Mouse (Mus musculus): ENCODE results near the gene Tssk2.

The Tssk2 gene

DNA sequence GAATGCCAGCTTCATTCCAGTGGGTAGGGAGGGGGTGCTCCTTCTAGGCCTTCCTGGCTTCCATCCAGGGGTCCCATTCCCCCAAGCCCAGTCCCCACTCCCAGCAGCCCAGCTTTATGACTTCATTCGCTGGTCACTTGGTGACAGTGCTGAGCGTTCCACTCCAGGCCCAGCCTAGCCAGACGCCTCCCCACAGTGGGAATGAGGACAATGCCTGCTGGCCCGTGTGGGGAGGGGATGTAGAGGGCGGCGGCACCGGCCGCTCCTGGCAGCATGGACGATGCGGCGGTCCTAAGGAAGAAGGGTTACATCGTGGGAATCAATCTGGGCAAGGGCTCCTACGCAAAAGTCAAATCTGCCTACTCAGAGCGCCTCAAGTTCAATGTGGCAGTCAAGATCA is at the start of gene Tssk2, which contains the start of gene Dgcr2:
Gene Tssk2 (plus strand): TSS at position 176 of the 400 bp plus-strand sequence.
Gene Dgcr2 (minus strand): TSS at position 101 of the 400 bp plus-strand sequence.
- no peak for DNase-seq (ENCODE audit: low read depth)

DNA sequence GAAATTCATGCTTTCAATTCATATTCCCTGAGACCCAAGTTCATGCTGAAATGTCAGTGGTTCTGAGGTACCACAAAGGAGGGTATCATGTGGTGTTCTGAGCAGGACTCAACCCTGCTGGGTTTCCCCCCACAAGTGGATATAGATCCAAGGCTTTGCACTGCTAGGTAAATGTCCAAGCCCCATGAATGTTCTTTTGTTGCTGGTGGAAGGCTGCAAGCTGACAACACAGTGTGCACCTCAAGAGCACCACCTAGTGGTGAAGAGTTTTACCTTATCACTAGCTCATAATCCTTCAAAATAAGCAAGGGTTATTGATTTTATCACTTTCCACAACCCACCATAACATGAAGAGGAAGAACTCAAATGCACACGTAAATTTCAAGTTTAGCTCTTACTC is 49.5 kb upstream of the Tssk2 start:
- peak; percentile 12 for DNase-seq (ENCODE audit: low read depth)

DNA sequence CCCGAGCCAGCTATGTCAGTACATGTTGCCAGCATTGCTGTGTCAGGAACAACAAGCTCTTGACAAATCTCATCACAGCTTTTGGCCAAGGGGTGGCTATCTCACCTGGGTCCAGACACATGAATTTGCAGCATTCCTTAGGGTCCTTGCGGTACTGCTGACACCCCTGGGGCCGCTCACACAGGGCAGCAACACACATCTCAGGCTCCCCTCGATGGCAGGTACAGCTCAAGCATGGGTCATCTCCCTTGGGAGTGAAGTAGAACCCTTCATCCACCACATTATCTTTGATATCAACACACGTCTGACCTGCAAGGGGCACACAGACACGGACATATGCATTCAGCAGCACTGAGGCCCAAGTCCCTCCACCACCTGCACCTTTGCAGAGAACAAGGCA is 49.0 kb upstream of the Tssk2 start:
- DNase-seq (ENCODE audit: low read depth) = no peak

DNA sequence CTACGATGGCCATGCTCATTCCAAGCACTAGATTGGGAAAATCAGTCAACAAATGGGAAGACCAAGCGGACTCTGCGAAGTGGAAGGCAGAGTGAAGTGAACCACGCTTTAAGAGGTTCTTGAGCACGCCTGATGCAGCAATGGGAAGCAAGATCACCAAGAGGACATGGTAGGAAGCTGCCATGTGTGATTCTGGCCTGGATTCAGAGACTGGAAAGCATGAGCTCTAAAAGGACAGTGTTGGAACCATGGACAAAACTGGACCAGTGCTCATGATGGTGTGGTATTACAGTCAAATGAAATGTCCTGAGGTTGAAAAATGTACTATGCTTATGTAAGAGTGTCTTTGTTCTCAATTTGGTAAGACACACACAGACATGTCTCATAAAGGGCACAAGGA is 47.1 kb upstream of the Tssk2 start:
- no peak for DNase-seq (ENCODE audit: low read depth)

DNA sequence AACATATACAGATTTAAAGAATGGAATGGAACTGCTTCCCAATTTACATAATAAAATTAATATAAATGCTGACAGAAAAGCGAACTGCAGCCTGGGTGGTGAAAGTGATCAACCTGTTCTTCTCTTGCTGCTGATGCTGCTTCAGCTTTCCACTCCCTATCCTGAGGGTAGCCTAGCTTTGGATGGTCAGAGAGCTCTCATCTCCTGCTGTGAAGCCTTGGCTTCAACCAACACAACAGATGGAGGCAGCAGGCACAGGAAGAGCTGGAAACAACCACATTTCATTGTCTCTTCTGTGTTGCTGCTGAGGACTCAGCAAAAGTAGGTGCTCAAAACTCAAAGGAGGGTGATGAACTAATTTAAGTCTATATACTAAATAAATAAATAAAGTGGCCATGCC is 46.6 kb upstream of the Tssk2 start:
- DNase-seq (ENCODE audit: low read depth) = no peak

DNA sequence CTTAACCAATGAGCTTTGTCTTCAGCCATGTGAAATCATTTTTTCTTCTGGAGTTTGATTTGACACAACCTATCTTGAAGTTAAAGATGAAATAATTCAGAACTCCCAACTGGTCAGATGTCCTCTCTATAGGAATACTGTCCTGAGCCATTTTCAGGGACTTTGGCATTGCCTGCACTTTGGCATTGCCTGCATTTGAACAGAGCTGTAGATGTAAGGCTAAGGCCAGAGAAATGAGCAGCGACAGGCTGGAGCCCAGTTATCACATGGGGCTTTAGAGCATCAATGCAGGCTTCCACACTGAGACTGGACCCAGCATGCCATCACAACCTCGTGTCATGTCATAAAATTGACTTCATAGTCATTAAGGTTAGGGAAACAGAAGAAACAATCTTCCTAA is 45.2 kb upstream of the Tssk2 start:
- no peak for DNase-seq (ENCODE audit: low read depth)

DNA sequence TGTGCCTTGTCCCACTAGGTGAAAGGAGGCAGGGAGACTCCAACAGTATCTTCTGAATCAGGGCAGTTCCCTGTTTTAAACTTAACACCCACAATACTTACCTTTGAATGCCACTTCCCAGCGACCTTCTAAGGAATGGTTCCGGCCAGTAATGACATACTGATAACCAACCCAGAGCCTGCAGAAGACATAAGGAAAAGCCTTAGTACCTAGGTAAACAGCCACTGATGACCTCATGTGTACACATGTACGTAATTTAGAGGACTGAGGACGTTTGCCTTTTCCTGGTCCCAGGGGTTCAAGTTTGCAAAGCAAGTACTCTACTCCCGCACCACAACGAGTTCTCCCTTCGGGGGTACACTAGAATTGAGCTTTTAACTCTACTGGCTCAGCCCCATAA is 41.3 kb upstream of the Tssk2 start:
- no peak for DNase-seq (ENCODE audit: low read depth)

DNA sequence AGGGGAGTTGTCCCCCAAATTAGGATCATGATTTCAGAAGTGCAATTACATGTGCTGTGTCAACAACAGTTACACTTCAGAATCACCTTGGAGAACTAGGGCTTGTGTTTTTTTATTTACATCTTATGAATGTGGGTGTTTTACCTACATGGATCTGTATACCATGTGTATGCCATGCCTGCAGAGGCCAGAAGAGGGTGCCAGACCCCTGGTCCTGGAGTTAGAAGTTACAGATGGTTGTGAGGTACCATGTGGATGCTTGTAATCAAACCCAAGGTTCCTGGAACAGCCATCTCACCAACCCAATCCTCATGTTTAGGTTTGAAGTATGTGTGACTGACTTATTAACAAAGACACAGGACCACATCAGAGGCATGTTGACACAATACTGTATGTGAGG is 39.8 kb upstream of the Tssk2 start:
- DNase-seq (ENCODE audit: low read depth) = no peak

DNA sequence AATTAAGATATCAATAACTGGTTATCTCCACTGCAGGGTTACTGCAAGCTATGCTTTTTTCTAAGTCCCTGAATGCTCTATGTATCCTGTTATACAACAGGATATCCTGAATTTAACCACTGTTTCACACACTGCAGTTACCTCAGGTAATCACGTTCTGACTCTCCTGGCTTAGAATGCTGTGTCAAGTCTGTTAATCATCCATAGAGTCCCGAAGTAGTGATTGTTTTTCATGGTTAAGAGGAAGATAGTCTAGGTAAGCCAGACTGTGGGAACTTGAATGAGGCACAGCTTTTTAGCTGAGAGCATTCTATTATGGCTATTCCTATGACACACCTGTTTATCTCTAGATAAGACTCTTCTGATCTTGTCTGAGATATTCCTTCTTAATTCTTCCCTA is 33.1 kb upstream of the Tssk2 start:
- DNase-seq (ENCODE audit: low read depth) = no peak

DNA sequence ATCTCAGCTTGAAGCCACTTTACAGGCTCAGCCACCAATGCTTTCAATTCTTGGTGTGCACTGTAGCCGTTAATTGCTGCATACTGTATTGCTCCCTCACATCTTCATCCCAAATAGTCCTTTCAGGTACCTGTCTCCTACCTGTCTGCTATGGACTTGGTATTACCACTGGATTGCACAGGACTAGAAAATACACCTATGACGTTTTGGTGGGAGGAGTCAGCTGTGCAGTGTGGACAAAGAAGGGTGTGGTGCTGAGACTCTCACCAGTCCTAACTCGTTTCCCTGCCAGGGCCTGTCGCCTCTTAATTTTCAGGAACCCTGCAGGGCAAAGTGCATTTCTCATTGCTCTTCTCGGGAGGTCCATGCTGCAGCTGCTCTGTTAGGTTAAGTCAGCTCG is 32.7 kb upstream of the Tssk2 start:
- no peak for DNase-seq (ENCODE audit: low read depth)

DNA sequence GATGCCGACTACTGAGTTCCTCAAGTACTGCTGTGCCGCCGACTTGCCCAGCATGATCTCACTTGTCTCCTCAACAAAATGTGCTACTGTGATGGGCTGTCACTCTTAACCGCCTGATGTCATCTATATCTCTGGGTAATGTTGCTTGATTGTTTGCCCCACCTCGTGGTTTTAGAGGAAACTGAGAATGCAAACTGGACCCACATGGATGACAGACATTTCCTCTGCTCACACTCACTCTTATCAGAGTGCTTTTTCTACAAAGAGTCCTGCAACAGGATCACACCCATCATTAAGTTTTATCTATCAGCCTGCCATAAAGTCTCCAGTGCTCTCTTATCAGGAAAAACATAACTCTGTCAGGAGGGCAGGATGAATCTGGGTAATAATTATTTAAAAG is 27.2 kb upstream of the Tssk2 start:
- no peak for DNase-seq (ENCODE audit: low read depth)

DNA sequence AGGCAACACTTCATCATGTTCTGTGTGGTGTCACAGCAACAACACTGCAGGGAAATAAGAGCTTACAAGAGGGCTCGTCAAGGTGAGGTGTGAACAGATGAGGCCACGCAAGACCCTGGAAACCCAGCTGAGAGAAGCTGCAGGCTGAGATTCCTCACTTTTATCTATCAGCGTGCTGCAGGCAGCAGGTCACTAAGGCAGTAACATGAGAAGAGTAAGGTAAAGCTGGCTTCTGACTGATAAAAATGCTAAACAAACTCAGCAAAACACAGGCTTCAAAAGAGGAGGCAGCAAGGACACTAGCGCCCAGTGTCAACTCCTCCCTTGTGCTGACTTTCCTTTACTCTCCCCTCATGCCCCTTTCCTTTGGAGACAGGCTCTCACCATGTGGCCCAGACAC is 25.4 kb upstream of the Tssk2 start:
- no peak for DNase-seq (ENCODE audit: low read depth)

DNA sequence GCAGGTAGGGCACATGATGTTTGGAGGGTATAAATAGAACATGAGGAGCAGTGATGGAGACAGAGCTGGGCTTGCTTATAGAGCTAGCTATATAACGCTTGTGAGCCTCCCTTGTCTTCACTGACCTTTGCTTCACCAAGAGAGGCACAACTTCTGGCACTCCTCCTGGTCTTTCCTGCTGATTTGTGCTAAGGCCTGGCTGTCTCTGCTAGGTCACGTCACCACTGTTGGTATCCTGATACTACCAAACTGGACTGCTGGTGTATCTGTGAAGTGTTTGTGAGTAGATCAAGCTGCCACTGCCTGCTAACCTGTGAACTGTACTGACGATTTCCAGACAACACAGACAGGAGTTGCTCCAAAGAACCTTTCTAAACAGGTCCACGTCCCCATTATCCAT is 23.3 kb upstream of the Tssk2 start:
- DNase-seq (ENCODE audit: low read depth) = no peak

DNA sequence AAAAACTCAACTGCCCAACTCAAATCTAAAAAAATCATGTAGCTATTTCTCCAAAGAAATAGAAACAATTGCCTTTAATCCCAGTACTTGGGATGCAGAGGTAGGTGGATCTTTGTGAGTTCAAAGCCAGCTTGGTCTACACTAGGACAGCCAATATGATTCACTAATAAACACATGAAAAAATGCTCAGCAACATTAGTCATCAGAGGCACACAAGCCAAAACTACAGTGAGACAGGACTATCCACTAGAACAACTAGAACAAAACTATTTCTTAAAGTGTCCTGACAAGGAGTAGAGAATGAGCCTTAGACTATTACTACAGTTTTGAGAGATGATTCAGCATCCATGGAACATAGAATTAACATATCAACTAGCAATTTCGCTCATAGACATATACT is 22.3 kb upstream of the Tssk2 start:
- DNase-seq (ENCODE audit: low read depth) = no peak

DNA sequence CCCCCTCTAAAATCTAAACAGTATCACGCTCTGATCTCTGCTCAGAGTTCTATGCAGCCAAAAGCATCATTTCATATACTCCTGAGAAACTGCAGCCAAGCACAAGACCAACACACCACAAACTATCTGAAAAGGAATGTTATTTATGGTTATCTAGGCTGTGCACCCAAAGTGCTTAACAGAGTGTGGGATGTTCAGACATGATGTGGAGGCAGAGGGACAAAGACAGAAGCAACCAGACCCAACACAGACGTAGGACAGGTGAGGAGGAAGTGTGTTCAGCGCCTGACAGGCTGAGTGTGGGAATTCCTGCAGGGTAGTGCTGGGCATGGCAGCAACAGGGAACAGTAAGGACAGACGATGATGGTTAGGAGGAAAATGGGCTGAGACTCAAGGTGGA is 18.9 kb upstream of the Tssk2 start:
- no peak for DNase-seq (ENCODE audit: low read depth)

DNA sequence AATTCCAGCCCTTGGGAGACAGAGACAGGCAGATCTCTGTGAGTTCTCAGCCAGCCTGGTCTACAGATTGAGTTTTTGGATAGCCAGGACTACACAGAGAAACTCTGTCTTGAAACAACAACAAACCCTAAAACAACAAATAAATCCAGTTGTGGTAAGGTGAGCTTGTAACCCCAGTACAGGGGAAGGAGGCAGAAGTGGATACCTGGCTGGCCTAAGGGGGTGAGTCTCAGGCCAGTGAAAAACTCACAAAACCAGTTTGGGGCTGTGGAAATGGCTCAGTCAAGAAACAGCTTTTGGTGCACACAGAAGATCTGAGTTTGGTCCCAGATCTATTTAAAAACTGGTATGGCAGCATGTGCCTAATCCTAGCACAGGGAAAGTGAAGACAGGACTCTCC is 16.2 kb upstream of the Tssk2 start:
- no peak for DNase-seq (ENCODE audit: low read depth)

DNA sequence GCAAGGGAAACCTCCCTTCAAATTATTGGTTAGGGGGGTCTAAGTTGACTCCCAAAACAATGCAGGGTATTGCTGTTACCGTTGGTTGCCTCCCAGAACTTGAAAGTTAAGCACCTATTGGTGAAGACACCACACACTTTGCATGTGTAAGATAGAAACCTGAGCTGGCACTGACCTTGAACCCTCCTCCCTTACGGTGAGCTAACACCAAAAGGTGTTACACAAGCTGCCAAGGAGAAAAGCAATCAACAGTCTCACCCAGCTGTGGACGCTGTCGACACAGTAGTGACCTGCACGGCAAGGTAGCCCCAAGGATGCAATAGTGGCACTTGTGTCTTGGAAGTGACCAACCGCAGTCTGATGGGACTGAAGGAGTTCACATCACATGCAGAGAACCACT is 14.3 kb upstream of the Tssk2 start:
- no peak for DNase-seq (ENCODE audit: low read depth)

DNA sequence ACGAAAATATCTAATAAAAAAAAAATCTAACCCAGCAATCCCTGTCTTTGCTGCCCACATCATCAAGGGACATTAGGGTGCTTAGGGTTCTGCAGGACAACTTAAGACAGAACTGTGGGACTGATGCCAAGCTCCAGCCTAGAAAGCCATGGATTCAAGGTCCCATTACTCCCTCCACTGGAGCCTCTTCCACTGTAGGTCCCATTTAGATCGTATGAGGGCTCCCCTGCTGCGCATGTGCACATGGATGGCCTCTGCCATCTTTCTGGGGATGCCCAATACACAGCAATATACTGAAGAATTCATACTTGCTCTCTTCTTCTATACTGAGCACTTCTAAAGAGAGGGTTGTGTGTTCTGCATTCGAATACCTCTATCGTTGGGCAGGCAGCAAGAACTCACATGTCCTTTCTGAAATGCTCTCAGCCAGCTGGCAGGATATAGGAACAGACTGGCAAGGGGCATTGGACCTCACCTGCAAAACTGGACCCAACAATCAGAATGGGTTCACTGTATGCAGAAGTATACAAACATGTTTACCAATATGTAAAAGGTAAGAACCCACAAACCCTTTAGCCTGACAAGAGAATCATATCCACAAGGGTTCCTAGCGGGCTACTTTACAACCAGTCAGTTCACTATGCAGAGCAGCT is 8.6 kb upstream of the Tssk2 start:
- no peak for DNase-seq (ENCODE audit: low read depth)

DNA sequence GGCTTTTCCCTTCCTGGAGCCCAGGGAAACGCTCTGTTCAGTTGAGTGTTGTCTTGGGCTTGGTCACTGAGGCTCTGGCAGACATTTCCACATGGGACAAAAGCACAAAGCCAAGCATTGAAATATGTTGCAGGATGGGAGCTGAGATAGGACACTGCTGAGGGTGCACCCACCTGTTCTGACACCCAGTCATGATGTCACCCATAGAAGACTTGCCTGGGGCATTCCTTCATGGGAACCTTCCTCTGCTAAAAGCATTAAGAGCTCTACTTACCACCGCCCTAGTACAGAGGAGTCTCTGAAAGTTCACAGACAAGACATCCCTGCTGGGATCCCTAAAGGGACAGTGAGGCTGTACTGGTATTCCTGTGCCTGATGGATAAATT is 8.1 kb upstream of the Tssk2 start:
- DNase-seq (ENCODE audit: low read depth) = no peak

DNA sequence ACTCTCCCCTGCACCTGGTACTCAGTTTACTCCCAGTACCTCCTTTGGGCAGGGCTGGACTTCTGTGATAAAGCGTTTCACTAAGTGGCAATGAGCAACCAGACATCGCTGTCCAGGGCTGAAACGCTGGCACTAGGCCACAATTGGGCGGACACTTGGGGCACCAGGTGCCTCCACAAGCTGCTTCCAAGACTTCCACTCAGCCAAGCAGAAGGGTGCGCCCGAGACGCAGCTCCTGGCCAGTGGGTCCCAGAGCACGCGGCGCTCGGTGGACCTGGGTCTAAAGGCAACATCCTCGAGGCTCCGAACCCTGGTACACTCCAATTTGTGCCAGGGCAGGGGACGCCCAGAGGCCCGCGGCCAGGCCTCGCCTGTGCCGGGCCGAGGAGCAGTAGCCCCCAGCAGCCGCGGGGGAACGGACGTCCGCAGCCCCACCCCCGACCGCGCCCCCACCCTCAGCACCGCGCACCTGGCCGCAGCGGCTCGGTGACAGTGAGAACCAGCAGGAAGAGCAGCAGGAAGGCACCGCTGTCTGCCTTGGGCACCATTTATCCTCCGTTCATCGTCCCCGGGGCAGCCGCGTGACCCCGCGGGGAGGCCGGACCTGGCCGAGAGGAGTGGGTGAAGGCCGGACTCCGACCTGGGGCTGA is 7.4 kb upstream of the Tssk2 start:
- DNase-seq (ENCODE audit: low read depth) = peak; percentile 53

DNA sequence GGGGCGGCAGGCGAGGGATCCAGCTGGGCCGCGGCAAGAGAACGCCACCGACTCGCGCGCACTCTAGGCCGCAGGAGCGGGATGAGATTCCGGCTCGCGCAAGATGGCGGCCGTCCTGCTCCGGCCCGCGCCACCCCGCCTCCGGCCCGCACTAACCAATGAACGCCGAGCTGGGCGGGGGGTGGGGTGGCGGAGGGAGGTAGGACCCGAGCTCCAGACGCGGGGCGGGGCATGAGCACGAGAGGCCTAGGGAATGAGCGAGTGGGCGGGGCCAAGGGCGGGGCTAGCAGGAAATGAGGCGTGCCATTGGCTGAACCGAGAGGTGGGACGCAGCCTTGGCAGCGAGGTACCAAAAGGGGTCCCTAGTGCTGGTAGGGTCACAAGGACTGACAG is 6.9 kb upstream of the Tssk2 start, which contains the start of gene Gm20518:
Gene Gm20518 (minus strand): TSS at position 105 of the 393 bp plus-strand sequence.
- DNase-seq (ENCODE audit: low read depth) = peak; percentile 78

DNA sequence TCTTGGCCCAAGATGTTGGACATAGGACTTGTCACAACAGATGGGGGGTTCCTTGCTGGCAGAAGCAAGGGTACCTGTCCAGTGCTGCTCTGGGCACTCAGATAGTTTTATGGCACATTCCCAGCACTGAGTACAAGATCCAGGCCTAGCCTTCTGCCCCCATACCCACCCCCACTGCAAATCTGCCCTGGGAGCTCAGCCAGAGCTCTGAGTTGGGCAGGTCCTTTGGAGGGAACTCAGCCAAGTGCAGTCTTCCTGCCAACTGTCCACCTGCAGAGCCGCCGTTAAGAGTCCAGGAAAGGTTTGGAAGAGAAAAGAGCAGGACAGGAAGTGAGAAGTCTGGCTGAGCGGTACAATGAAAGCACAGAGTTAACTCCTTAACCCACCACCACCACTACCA is 5.8 kb upstream of the Tssk2 start:
- no peak for DNase-seq (ENCODE audit: low read depth)

DNA sequence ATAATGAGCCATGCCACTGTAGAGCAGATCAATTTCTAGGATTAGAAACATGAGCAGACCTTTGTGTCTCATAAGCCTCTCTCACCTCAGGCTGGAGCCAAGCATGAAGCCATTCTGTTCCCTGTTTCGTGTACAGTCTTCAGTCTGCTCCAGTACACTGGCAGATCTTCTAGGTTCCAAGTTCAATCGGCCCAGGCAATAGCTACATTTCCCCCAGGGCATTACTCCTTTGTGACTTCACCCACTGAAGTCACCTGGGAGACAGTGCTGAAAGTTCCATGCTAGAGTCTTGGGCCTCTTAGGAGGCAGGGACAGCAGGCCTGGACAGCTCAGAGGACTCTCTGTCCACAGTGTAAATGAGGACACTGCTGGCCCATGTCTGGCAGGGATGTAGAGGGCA is 4.5 kb upstream of the Tssk2 start, which contains the start of gene Tssk1:
Gene Tssk1 (plus strand): TSS at position 301 of the 400 bp plus-strand sequence.
- DNase-seq (ENCODE audit: low read depth) = no peak

DNA sequence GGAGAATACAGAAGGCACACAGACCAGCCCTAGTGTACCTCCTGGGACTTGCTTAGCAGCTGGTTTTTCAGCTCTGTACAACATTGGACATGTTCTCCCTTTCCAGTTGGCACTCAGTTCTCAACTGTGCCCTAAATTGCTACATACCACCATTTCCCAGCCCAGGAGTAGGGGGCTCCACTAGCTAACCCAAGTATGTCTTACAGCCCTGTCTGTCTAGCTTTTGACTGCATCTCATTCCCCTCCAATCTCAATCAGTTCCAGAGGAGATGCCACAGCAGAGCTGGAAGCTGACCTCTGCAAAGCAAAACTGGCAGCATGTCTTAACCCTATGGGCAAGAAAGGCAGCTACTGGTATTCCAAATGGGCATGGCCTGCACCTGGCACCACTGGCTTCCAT is 2.3 kb upstream of the Tssk2 start:
- DNase-seq (ENCODE audit: low read depth) = no peak

Measured in fibroblast of lung, adult 2 months (primary cell).